Mouse (Mus musculus): ENCODE measurements around the gene Olfr539.
"Not testable (repeated sequence)": the region's sequence is repeated elsewhere in the genome, so short reads cannot be mapped to it uniquely, and the experiment has no call there.

The Olfr539 gene

GRCm38 (mm10) chr7:140659630-140660029, at the start of gene Olfr539:
Gene Olfr539 (plus strand): TSS chr7:140659930.
- no peak for DNase-seq

DNA sequence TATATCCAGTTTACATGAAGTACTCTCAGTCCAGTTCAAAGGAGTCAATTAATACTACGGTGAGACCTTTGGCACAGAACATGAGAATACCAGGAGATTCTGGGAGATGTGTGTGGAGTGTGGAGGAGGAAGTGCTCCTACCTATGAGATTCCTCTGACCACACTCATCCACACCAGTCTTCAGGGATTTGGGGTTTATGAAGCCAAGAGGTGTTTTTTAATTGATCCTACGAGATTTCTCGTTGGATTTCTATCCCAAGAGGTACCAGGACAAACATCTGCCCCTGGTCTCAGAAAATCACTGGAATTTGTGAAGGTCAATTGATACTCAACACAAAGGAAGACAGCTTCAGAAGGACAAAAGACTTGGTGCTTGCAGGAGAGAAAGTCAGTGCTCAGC, 31.1 kb upstream of the Olfr539 start, which contains the start of gene Olfr61:
Olfr61 (plus strand) TSS at position 301 of the 400 bp plus-strand sequence.
- not testable (repeated sequence) for DNase-seq

DNA sequence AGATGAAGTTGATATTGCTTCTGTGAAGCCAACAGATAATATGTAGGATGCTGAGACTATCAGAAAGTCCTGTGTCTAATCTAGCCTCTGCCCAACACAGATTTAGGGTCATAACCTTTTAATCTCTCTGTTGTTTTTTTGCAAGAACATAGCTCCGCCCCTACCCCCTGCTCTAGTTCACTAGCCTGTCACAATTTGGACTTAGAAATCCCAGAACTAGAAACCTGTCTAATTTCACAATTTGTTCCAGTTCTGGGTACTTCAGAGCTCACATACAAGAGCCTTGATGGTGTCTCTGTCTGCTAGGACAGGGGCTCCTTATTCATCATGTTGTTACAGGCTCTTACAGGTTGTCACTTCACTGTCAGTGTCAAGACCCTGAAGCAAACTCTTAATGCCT, 29.2 kb upstream of the Olfr539 start:
- no peak for DNase-seq

DNA sequence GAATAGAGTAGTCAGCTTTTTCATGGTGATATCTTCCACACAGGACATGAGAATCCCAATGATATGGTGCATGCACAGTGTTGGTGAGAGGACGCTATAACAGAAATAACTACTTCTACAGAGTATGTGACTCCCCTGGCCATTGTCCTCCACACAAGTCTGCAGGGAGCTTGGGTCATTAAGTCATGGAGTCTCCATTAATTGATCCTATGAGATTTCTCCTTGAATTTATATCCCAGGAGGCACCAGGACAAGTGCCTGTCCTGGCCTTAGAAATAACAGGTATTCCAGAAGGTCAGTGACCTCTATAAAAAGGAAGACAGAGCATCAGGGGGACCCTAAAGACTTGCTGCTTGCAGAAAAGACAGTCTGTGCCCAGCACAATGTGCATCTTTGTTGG, 13.6 kb upstream of the Olfr539 start, which contains the start of gene Olfr53:
Olfr53 (plus strand) TSS at position 301 of the 400 bp plus-strand sequence.
- DNase-seq = no peak

GRCm38 (mm10) chr7:140670693-140671092, 11.0 kb downstream of the Olfr539 start:
- not testable (repeated sequence) for DNase-seq

GRCm38 (mm10) chr7:140675863-140676262, 16.1 kb downstream of the Olfr539 start:
- DNase-seq = no peak

DNA sequence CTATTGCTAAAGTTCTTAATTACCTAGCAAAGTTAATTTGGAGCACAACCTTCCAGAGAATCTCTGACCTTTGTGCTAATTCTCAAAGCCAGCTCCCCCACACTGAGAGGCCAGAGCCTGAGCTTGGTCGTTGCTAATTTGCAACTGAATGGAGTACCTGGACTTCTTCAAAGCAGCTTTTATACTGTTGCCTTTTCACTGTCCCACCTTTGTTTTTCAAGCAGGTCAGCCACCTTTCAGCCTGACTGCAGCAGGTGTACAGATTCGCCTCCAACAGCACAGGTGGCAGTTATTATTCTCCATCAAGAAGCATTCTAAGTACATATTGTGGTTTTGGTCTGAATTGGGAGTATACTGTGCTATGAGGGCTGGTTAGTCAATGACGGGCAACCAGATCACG, 19.9 kb downstream of the Olfr539 start:
- DNase-seq = not testable (repeated sequence)

DNA sequence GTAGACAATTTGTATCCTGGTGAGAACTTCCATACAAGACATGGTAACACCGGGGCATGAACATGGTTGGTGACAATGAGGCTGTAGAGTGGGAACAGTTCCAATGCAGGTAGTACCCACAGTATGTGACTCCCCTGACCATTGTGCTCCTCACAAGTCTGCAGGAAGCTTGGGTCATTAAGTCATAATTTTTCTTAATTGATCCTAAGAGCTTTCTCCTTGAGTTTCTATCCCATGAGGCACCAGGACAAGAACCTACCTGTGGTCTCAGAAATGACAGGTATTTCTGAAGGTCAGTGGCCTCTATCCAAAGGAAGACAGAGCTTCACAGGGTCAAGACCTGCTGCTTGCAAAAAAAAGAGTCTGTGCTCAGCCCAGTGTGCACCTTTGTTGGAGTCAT, 21.9 kb downstream of the Olfr539 start, which contains the start of gene Olfr45:
Olfr45 (plus strand) TSS at position 301 of the 400 bp plus-strand sequence.
- DNase-seq = no peak

DNA sequence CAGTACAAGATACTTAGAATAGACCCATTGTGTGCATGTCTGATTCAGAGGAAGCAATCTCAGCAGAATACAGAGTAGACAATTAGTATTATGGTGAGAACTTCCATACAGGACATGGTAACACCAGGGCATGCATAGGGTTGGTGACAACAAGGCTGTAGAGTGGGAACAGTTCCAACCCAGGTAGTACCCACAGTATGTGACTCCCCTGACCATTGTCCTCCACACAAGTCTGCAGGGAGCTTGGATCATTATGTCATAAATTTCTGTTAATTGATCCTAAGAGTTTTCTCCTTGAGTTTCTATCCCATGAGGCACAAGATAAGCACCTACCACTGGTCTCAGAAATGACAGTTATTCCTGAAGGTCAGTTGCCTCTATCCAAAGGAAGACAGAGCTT, 37.2 kb downstream of the Olfr539 start, which contains the start of gene Olfr541:
Olfr541 (plus strand) TSS at position 301 of the 400 bp plus-strand sequence.
- DNase-seq = no peak

DNA sequence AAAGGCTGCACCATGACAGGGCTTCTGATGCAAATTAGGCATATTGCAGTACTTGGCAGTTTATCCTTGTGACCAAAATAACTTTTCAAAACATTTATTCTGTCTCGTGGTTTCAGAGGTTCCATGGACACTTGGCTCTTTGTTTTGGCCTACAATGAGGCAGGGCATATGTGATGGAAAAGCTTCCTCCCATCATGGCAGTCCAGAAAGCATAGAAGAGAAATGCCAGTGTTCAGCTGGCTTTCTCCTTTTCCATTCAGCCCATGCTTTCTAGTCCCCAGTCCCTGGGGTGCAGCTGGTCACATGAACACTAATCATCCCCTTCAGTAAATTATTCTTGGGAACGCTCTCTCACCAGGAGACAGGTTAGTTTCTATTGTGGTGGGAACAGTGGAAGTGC, 46.6 kb downstream of the Olfr539 start:
- no peak for DNase-seq

DNA sequence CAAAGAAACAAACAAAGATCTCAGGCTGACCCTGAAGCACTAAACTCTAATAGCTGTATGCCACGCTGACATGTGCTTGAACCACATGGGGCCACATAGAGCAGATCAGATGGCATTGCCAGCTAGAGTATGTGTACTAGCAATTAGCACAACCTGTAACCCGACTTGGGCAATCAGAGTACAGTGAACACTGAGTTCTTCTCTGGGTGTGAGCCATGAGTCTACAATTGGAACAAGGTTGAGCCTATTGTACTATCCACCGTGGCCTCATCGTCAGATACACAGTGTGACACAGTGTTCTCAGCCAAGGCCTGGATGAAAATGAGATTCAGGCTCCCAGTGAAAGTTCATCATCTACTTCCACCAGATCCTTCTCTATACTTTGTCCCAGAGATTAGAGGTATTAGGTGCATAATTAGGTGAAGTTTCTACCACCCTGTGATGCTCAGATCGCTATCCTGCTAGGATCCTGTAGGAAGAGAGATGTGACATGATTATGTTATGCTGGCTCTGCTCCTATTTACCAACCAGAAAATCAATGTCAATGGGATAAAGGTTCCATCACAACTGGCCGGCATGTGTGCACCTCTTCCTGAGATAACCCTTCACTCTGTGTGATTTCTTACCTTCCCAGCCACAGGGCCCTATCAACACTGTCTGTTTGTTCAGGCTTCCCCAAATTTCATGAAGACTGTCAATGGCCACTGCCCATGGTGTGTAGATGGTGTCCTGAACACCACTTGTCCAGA, 48.0 kb downstream of the Olfr539 start:
- DNase-seq = no peak

GRCm38 (mm10) chr7:140717155-140718055, 57.7 kb downstream of the Olfr539 start:
- no peak for DNase-seq

GRCm38 (mm10) chr7:140721095-140721494, 61.4 kb downstream of the Olfr539 start:
- no peak for DNase-seq

- no peak for DNase-seq
Measured at GRCm38 (mm10) chr7:140725558-140725957, 65.8 kb downstream of the Olfr539 start.
